Mouse (Mus musculus) left cerebral cortex, adult 11 months (tissue): Measurements from ENCODE around the gene Flnb.

Experiments used
- DNase-seq: peaks from one replicate; pipeline ENCODE4 v3.0.0; 2022; ENCODE audit warnings: low spot score

Flnb gene

GRCm38 (mm10) chr14:7817770-7818462 is at the start of gene Flnb:
Gene Flnb, plus strand, starts transcription at chr14:7817957.
- DNase-seq: peak; percentile 93

- peak; percentile 18 for DNase-seq
These were observed 43.9 kb upstream of the Flnb start for GRCm38 (mm10) chr14:7773714-7774389.

GRCm38 (mm10) chr14:7786073-7786472 is 31.7 kb upstream of the Flnb start:
- DNase-seq: no peak

- DNase-seq: no peak
These were observed 28.3 kb upstream of the Flnb start for GRCm38 (mm10) chr14:7789266-7790030.

- no peak for DNase-seq
These were observed 26.7 kb upstream of the Flnb start for GRCm38 (mm10) chr14:7791061-7791531.

GRCm38 (mm10) chr14:7791532-7792159 is 26.1 kb upstream of the Flnb start, which contains the start of gene Gm26661:
Gene Gm26661, plus strand, starts transcription at chr14:7791587.
- peak; percentile 23 for DNase-seq

- DNase-seq: no peak
These were observed 21.8 kb upstream of the Flnb start for GRCm38 (mm10) chr14:7795961-7796360.

DNA sequence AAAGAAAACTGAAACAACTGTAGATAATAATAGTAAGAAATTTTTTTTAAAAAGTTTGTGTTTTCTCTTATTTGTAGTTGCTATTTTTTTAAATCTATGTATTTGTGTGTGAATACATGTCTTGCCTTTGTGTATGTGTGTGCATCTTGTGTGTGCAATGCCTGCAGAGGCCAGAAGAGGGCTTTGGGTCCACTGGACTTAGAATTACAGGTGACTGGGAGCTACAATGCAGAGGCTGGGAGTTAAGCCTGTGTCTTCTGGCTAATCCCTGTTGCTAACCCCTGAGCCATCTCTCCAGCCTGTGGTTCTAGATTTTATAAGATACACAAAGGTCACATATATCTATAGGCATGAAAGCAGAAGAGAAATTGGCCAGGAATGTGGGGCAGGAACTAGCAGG is 17.1 kb upstream of the Flnb start:
- DNase-seq: no peak

- no peak for DNase-seq
These were observed 15.9 kb upstream of the Flnb start for GRCm38 (mm10) chr14:7801831-7802230.

DNA sequence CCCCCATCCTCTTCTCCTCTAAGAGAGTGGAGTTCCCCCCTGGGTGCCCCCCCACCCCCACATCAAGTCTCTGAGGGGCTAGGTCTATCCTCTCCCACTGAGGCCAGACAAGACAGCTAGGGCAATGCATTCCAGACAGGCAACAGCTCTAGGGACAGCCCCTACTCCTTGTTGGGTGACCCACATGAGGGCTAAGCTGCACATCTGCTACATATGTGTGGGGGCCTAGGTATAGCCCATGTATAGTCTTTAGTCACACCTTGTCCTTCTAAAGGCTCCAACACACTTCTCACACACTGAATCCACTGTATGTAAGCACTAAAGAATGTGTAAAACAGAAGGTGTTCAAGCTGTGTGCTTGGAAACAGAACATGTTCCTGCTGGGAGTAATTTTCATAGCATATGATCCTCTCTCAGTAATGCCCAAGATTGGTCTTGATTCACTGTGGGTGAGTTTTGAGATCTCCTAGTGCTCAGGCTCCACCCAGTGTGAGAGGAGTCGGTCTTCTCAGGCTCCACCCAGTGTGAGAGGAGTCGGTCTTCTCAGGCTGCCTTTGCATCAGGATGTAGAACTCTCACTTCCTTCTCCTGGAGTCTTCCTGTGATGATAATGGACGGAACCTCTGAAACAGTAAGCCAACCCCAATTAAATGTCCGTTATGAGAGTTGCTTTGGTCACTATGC is 13.7 kb upstream of the Flnb start:
- no peak for DNase-seq

- no peak for DNase-seq
These were observed 13.2 kb upstream of the Flnb start for GRCm38 (mm10) chr14:7804558-7804905.

- DNase-seq: no peak
These were observed 10.0 kb upstream of the Flnb start for GRCm38 (mm10) chr14:7807711-7808110.

DNA sequence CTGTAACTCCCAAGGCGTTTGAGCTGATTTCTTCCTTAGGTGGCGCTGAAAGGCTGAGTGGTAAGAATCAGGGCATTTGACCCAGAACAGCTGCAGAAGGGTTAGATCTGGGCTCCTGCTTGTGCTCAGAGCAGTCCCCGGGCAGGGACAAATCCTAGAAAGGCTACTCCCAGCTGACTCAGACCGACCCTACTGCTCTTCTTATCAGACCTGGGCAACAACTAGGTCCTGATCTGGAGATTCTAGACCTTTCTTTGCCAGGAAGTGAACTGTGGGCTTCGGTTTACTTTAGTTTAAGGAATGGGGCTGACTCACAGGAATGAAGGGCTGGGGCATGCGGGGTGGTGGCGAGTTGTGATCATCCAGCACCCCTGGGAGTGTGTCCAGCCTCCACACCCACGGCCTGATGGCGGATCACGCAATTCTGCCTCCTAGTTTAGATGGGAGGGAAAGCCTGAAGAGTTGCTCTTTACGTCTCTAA is 9.2 kb upstream of the Flnb start:
- DNase-seq: no peak

DNA sequence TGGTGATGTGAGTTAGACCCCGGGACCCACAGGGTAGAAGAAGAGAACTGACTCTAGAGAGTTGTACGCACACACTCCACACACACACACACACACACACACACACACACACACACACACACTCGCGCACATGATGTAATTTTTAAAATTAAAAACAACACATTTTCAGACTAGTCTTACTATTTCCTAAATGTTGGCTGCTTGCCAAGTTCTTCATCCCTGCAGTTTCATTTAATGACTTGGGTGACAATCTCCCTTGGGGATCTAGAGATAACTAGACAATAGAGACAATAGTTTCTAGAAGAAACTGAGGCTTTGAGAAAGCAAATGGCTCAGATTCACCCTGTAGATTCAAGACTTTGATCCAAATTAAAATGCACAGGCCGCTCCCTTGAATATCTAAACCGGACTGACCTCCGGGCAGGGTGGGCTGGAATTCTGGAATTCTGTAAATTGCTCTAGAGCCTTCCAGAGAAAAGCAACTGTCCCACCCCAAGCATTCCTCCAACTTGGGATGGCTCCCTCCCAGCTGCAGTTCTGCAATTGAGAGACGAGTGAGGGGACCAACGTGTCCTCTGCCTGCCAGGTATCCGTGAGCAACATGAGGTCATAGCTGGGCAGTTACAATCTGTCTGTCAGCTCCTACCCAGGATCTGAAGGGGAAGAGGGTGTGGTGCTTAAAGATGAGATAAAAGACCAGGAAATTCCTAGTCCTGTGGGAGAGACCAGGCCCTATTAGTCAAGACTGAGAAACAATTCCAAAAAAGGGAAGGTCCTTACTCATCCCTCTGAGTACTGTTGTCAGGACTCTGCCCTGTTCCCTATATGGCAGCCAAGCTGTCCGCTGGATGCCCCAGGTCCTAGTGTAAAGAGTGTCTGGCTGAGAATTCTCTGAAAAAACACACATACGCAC is 8.5 kb upstream of the Flnb start:
- no peak for DNase-seq

- no peak for DNase-seq
These were observed 835 bp downstream of the Flnb start for GRCm38 (mm10) chr14:7818463-7819121.

DNA sequence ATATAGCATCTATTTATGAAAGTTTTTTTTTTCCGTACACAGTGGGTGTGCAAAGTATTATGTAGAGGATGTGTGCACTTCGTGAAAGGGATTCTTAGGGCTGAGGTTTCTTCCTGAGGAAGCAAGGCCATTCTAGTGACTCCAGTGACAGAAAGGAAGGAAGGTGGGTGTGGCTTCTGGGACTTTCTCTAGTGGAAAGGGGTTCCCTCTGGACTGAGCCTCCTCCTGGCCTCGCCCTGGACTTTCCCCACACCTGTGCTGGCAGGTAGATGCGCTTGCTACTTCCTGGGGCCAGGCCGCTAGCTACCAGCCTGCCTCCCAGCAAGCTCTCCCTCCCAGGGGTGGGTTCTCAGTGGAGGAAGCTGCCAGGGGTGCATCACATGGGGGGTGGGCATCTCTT is 1.7 kb downstream of the Flnb start:
- DNase-seq: no peak

- DNase-seq: no peak
These were observed 3.6 kb downstream of the Flnb start for GRCm38 (mm10) chr14:7821341-7821740.

- DNase-seq: no peak
These were observed 4.9 kb downstream of the Flnb start for GRCm38 (mm10) chr14:7822693-7823092.

- no peak for DNase-seq
These were observed 7.0 kb downstream of the Flnb start for GRCm38 (mm10) chr14:7824651-7825268.
